In the genomic region with DNA sequence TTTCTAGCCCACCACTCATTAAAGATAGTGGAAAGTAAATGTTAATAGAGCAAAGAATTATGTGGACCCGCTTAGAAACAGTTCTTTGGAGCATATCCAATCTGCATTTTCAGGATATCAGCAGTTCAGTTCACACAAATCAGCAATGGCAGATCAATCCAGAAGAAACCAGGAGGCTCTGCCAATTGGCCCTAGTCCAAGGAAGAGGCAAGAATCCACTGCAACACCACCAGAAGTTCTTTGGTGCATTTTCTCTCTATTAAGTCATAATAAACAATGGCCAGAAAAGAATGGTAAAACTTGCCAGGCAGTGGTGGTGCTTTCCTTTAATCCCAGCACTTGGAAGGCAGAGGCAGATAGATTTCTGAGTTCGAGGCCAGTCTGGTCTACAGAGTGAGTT, we compare ENCODE assay signal across 21 mouse cellular contexts.
DNase-seq lines count a peak whose midpoint lies in the region; ATAC-seq and TF ChIP-seq lines count a peak whose summit lies in the region.
"Had no signal": no experiment of that assay in that cellular context is flagged by ENCODE, and none has a peak within 500 bp of the region (broad histone marks: within the 10 kb centered on the region; RNA-seq: fewer than 3 reads in every experiment).

No protein-coding gene starts in this region.

- H3K36me3 ChIP-seq in hindbrain, postnatal 0 days (ENCODE audit: insufficient read depth, low read length), result no peaks in the 10 kb centered on the region
- H3K36me3 ChIP-seq in hindbrain, embryonic 11.5 days (ENCODE audit: control insufficient read depth, insufficient read depth, low read length), result no peaks in the 10 kb centered on the region
- H3K36me3 ChIP-seq in limb, embryonic 14.5 days (ENCODE audit: control insufficient read depth, insufficient read depth, low read length), result no peaks in the 10 kb centered on the region
- H3K36me3 ChIP-seq in limb, embryonic 10.5 days, result no peaks in the 10 kb centered on the region
- H3K36me3 ChIP-seq in midbrain, postnatal 0 days (ENCODE audit: insufficient read depth, low read length), result no peaks in the 10 kb centered on the region
- H3K36me3 ChIP-seq in midbrain, embryonic 13.5 days, result no peaks in the 10 kb centered on the region
- H3K36me3 ChIP-seq: embryonic facial prominence, embryonic 15.5 days; heart, embryonic 15.5 days had no signal

- no peak overlapping the region for H3K27ac ChIP-seq in hindbrain, postnatal 0 days
- H3K27ac ChIP-seq in hindbrain, embryonic 11.5 days (ENCODE audit: low read depth, low read length), result no peak overlapping the region
- H3K27ac ChIP-seq in limb, embryonic 14.5 days (replicated peaks; ENCODE audit: low read depth, low read length), result no peak overlapping the region
- H3K27ac ChIP-seq in limb, embryonic 10.5 days, result no peak overlapping the region
- H3K27ac ChIP-seq in midbrain, postnatal 0 days (ENCODE audit: low read depth, low read length), result no peak overlapping the region
- H3K27ac ChIP-seq in midbrain, embryonic 13.5 days, result no peak overlapping the region
- H3K27ac ChIP-seq: embryonic facial prominence, embryonic 15.5 days; heart, embryonic 15.5 days; hindbrain, embryonic 14.5 days had no signal

- H3K4me3 ChIP-seq in hindbrain, postnatal 0 days (ENCODE audit: low read length), result no peak overlapping the region
- no peak overlapping the region for H3K4me3 ChIP-seq in hindbrain, embryonic 11.5 days (ENCODE audit: low read depth, low read length)
- no peak overlapping the region for H3K4me3 ChIP-seq in limb, embryonic 14.5 days (replicated peaks; ENCODE audit: low read length)
- no peak overlapping the region for H3K4me3 ChIP-seq in limb, embryonic 10.5 days
- no peak overlapping the region for H3K4me3 ChIP-seq in midbrain, postnatal 0 days (ENCODE audit: low read depth, low read length)
- no peak overlapping the region for H3K4me3 ChIP-seq in midbrain, embryonic 13.5 days (replicated peaks)
- H3K4me3 ChIP-seq: embryonic facial prominence, embryonic 15.5 days; erythroblast, embryonic 14.5 days; heart, embryonic 15.5 days had no signal

- TF ChIP-seq CTCF in hindbrain, postnatal 0 days (IDR thresholded peaks at IDR 0.05; ENCODE audit: low read depth), result no peak
- TF ChIP-seq CTCF in midbrain, postnatal 0 days (IDR thresholded peaks at IDR 0.05), result no peak

- peak; percentile 25 for DNase-seq in hindbrain, postnatal 0 days (ENCODE audit: low spot score)
- DNase-seq in hindbrain, embryonic 11.5 days (ENCODE audit: low spot score), result no peak
- peak; percentile 20 for DNase-seq in limb, embryonic 14.5 days (ENCODE audit: low spot score)
- DNase-seq in limb, embryonic 10.5 days (ENCODE audit: low spot score), result no peak
- DNase-seq in midbrain, postnatal 0 days (ENCODE audit: low spot score), result peak; percentile 17
- no peak for DNase-seq in thymus, postnatal 14 days
- DNase-seq: adrenal gland, adult 8-10 months; adrenal gland, postnatal 36 days; cerebellum, adult 11 months; cerebellum, adult 9-10 months; cerebellum, postnatal 36 days; gastrocnemius, postnatal 10 days; heart, adult 18-20 months; heart, postnatal 14 days had no signal

- TF ChIP-seq POLR2A in limb, embryonic 14.5 days (IDR thresholded peaks at IDR 0.05; ENCODE audit: borderline replicate concordance, extremely low read depth, insufficient read depth, insufficient read length), result no peak

- H3K4me2 ChIP-seq in hindbrain, postnatal 0 days (ENCODE audit: low read depth, low read length), result no peak overlapping the region
- no peak overlapping the region for H3K4me2 ChIP-seq in hindbrain, embryonic 11.5 days (replicated peaks; ENCODE audit: low read depth, low read length)
- H3K4me2 ChIP-seq in limb, embryonic 14.5 days (replicated peaks; ENCODE audit: low read depth, low read length, severe bottlenecking), result no peak overlapping the region
- H3K4me2 ChIP-seq in midbrain, postnatal 0 days (ENCODE audit: low read depth, low read length, poor library complexity, severe bottlenecking), result no peak overlapping the region
- H3K4me2 ChIP-seq in midbrain, embryonic 13.5 days (replicated peaks), result no peak overlapping the region
- H3K4me2 ChIP-seq: embryonic facial prominence, embryonic 15.5 days; heart, embryonic 11.5 days; heart, embryonic 15.5 days; hindbrain, embryonic 14.5 days had no signal

- no peaks in the 10 kb centered on the region for H3K9me3 ChIP-seq in hindbrain, postnatal 0 days (ENCODE audit: low read length)
- H3K9me3 ChIP-seq in hindbrain, embryonic 11.5 days (ENCODE audit: control insufficient read depth, low read length), result no peaks in the 10 kb centered on the region
- no peaks in the 10 kb centered on the region for H3K9me3 ChIP-seq in limb, embryonic 14.5 days (ENCODE audit: control insufficient read depth, low read length)
- no peaks in the 10 kb centered on the region for H3K9me3 ChIP-seq in limb, embryonic 10.5 days (replicated peaks)
- H3K9me3 ChIP-seq in midbrain, postnatal 0 days (ENCODE audit: low read length), result no peaks in the 10 kb centered on the region
- no peaks in the 10 kb centered on the region for H3K9me3 ChIP-seq in midbrain, embryonic 13.5 days
- H3K9me3 ChIP-seq: embryonic facial prominence, embryonic 15.5 days; heart, embryonic 15.5 days had no signal

- H3K27me3 ChIP-seq in hindbrain, postnatal 0 days (ENCODE audit: insufficient read depth, low read length), result no peaks in the 10 kb centered on the region
- H3K27me3 ChIP-seq in hindbrain, embryonic 11.5 days (ENCODE audit: control insufficient read depth, insufficient read depth, low read length), result no peaks in the 10 kb centered on the region
- no peaks in the 10 kb centered on the region for H3K27me3 ChIP-seq in limb, embryonic 14.5 days (ENCODE audit: control insufficient read depth, insufficient read depth, low read length)
- H3K27me3 ChIP-seq in limb, embryonic 10.5 days (ENCODE audit: low read depth, poor library complexity, severe bottlenecking), result no peaks in the 10 kb centered on the region
- H3K27me3 ChIP-seq in midbrain, postnatal 0 days (ENCODE audit: insufficient read depth, low read length), result no peaks in the 10 kb centered on the region
- H3K27me3 ChIP-seq in midbrain, embryonic 13.5 days, result no peaks in the 10 kb centered on the region
- H3K27me3 ChIP-seq: embryonic facial prominence, embryonic 15.5 days; heart, embryonic 15.5 days had no signal

- no peak for ATAC-seq in hindbrain, postnatal 0 days
- ATAC-seq in hindbrain, embryonic 11.5 days (ENCODE audit: low FRiP score), result no peak
- ATAC-seq in limb, embryonic 14.5 days (ENCODE audit: low FRiP score, low read depth), result no peak
- no peak for ATAC-seq in midbrain, postnatal 0 days (ENCODE audit: low FRiP score)
- no peak for ATAC-seq in midbrain, embryonic 13.5 days
- ATAC-seq: forebrain, embryonic 16.5 days had no signal

- H3K4me1 ChIP-seq in hindbrain, postnatal 0 days (ENCODE audit: insufficient read depth, low read length), result no peaks in the 10 kb centered on the region
- H3K4me1 ChIP-seq in hindbrain, embryonic 11.5 days (replicated peaks; ENCODE audit: control insufficient read depth, insufficient read depth, low read length), result no peaks in the 10 kb centered on the region
- H3K4me1 ChIP-seq in limb, embryonic 14.5 days (ENCODE audit: control insufficient read depth, insufficient read depth, low read length), result no peaks in the 10 kb centered on the region
- H3K4me1 ChIP-seq in limb, embryonic 10.5 days, result no peaks in the 10 kb centered on the region
- H3K4me1 ChIP-seq in midbrain, postnatal 0 days (ENCODE audit: insufficient read depth, low read length), result no peaks in the 10 kb centered on the region
- H3K4me1 ChIP-seq in midbrain, embryonic 13.5 days (replicated peaks), result no peaks in the 10 kb centered on the region
- H3K4me1 ChIP-seq: embryonic facial prominence, embryonic 15.5 days; heart, embryonic 15.5 days had no signal

- 61% methylated on average over 2 of the region's 2 CpGs for WGBS in hindbrain, postnatal 0 days
- 87% methylated on average over 2 of the region's 2 CpGs for WGBS in hindbrain, embryonic 11.5 days
- 71% methylated on average over 2 of the region's 2 CpGs for WGBS in limb, embryonic 14.5 days
- WGBS in limb, embryonic 10.5 days, result 79% methylated on average over 2 of the region's 2 CpGs
- 61% methylated on average over 2 of the region's 2 CpGs for WGBS in midbrain, postnatal 0 days
- 87% methylated on average over 2 of the region's 2 CpGs for WGBS in midbrain, embryonic 13.5 days

- H3K9ac ChIP-seq in hindbrain, postnatal 0 days (replicated peaks; ENCODE audit: low read length), result no peak overlapping the region
- H3K9ac ChIP-seq in hindbrain, embryonic 11.5 days (ENCODE audit: low read depth, low read length), result no peak overlapping the region
- no peak overlapping the region for H3K9ac ChIP-seq in limb, embryonic 14.5 days (ENCODE audit: low read depth, low read length, severe bottlenecking)
- no peak overlapping the region for H3K9ac ChIP-seq in midbrain, postnatal 0 days (replicated peaks; ENCODE audit: low read length, poor library complexity, severe bottlenecking)
- no peak overlapping the region for H3K9ac ChIP-seq in midbrain, embryonic 13.5 days (replicated peaks)
- H3K9ac ChIP-seq: embryonic facial prominence, embryonic 15.5 days; heart, embryonic 15.5 days; hindbrain, embryonic 14.5 days had no signal

Comparison
In these comparisons a context has a peak if more than half of its experiments do, and no peak if none do; other contexts are left out.
1. DNase-seq: peak in hindbrain, postnatal 0 days (single experiment), limb, embryonic 14.5 days (single experiment) and midbrain, postnatal 0 days (single experiment); none in hindbrain, embryonic 11.5 days (single experiment), limb, embryonic 10.5 days (single experiment) and thymus, postnatal 14 days (single experiment).